Mouse (Mus musculus): Measurements from ENCODE around the gene Cacng8. TPM values are rescaled to one million over a fixed set of nuclear protein-coding genes. Genes with fewer than 3 reads are reported as not detected.

Cacng8 gene
- polyA plus RNA-seq, 1 experiment from 2014 or later: 0.27 TPM

- no peak for ATAC-seq
- H3K27ac ChIP-seq (ENCODE audit: low read depth, low read length): no peak overlapping the region
- no peak overlapping the region for H3K9ac ChIP-seq (ENCODE audit: low read depth, low read length)
- WGBS: 51% methylated on average over 5 of the region's 5 CpGs
- H3K9me3 ChIP-seq (ENCODE audit: control insufficient read depth): no peaks in the 10 kb centered on the region
- no peaks in the 10 kb centered on the region for H3K4me1 ChIP-seq (replicated peaks; ENCODE audit: control insufficient read depth, insufficient read depth, low read length)
- no peak overlapping the region for H3K4me3 ChIP-seq (ENCODE audit: low read depth, low read length)
- H3K4me2 ChIP-seq (replicated peaks; ENCODE audit: low read depth): no peak overlapping the region
- TF ChIP-seq CTCF (IDR thresholded peaks at IDR 0.05; ENCODE audit: low read depth): no peak
- no peaks in the 10 kb centered on the region for H3K27me3 ChIP-seq (replicated peaks; ENCODE audit: control insufficient read depth, insufficient read depth, low read length)
- no peaks in the 10 kb centered on the region for H3K36me3 ChIP-seq (ENCODE audit: control insufficient read depth, insufficient read depth)
These were observed 47.5 kb downstream of the Cacng8 start for GRCm38 (mm10) chr7:3437941-3438340.

- no peaks in the 10 kb centered on the region for H3K4me1 ChIP-seq (replicated peaks; ENCODE audit: control insufficient read depth, insufficient read depth, low read length)
- H3K27me3 ChIP-seq (replicated peaks; ENCODE audit: control insufficient read depth, insufficient read depth, low read length): no peaks in the 10 kb centered on the region
- no peak for ATAC-seq
These were observed 49.5 kb downstream of the Cacng8 start for GRCm38 (mm10) chr7:3439984-3440383.

GRCm38 (mm10) chr7:3440526-3440925 lies 50.0 kb downstream of the Cacng8 start:
- Histone ChIP-seq H3K4me3 (ENCODE audit: low read depth, low read length) (no peak overlapping the region), H3K9ac (ENCODE audit: low read depth, low read length) (no peak overlapping the region), H3K4me2 (replicated peaks; ENCODE audit: low read depth) (no peak overlapping the region), H3K27me3 (replicated peaks; ENCODE audit: control insufficient read depth, insufficient read depth, low read length) (no peaks in the 10 kb centered on the region), H3K27ac (ENCODE audit: low read depth, low read length) (no peak overlapping the region), H3K9me3 (ENCODE audit: control insufficient read depth) (no peaks in the 10 kb centered on the region), H3K4me1 (replicated peaks; ENCODE audit: control insufficient read depth, insufficient read depth, low read length) (no peaks in the 10 kb centered on the region), H3K36me3 (ENCODE audit: control insufficient read depth, insufficient read depth) (no peaks in the 10 kb centered on the region)
- no peak for ATAC-seq
- WGBS: 54% methylated on average over 8 of the region's 8 CpGs
- no peak for TF ChIP-seq CTCF (IDR thresholded peaks at IDR 0.05; ENCODE audit: low read depth)

More at GRCm38 (mm10) chr7:3439984-3440383, 49.5 kb downstream of the Cacng8 start:
- Histone ChIP-seq H3K9me3 (ENCODE audit: control insufficient read depth) (no peaks in the 10 kb centered on the region), H3K9ac (ENCODE audit: low read depth, low read length) (no peak overlapping the region), H3K36me3 (ENCODE audit: control insufficient read depth, insufficient read depth) (no peaks in the 10 kb centered on the region), H3K4me2 (replicated peaks; ENCODE audit: low read depth) (no peak overlapping the region), H3K4me3 (ENCODE audit: low read depth, low read length) (no peak overlapping the region), H3K27ac (ENCODE audit: low read depth, low read length) (no peak overlapping the region)
- 82% methylated on average over 11 of the region's 11 CpGs for WGBS
- no peak for TF ChIP-seq CTCF (IDR thresholded peaks at IDR 0.05; ENCODE audit: low read depth)

GRCm38 (mm10) chr7:3442476-3443062 lies 52.1 kb downstream of the Cacng8 start:
- TF ChIP-seq CTCF (IDR thresholded peaks at IDR 0.05; ENCODE audit: low read depth): no peak
- Histone ChIP-seq H3K9me3 (ENCODE audit: control insufficient read depth) (no peaks in the 10 kb centered on the region), H3K4me1 (replicated peaks; ENCODE audit: control insufficient read depth, insufficient read depth, low read length) (no peaks in the 10 kb centered on the region), H3K36me3 (ENCODE audit: control insufficient read depth, insufficient read depth) (no peaks in the 10 kb centered on the region), H3K9ac (ENCODE audit: low read depth, low read length) (no peak overlapping the region), H3K27me3 (replicated peaks; ENCODE audit: control insufficient read depth, insufficient read depth, low read length) (no peaks in the 10 kb centered on the region), H3K4me3 (ENCODE audit: low read depth, low read length) (no peak overlapping the region), H3K27ac (ENCODE audit: low read depth, low read length) (no peak overlapping the region), H3K4me2 (replicated peaks; ENCODE audit: low read depth) (no peak overlapping the region)
- 85% methylated on average over 10 of the region's 10 CpGs for WGBS
- ATAC-seq: no peak

- H3K27me3 ChIP-seq (replicated peaks; ENCODE audit: control insufficient read depth, insufficient read depth, low read length): no peaks in the 10 kb centered on the region
- WGBS: 71% methylated on average over 3 of the region's 3 CpGs
- H3K36me3 ChIP-seq (ENCODE audit: control insufficient read depth, insufficient read depth): no peaks in the 10 kb centered on the region
- H3K4me1 ChIP-seq (replicated peaks; ENCODE audit: control insufficient read depth, insufficient read depth, low read length): no peaks in the 10 kb centered on the region
- TF ChIP-seq CTCF (IDR thresholded peaks at IDR 0.05; ENCODE audit: low read depth): no peak
- no peaks in the 10 kb centered on the region for H3K9me3 ChIP-seq (ENCODE audit: control insufficient read depth)
- H3K4me2 ChIP-seq (replicated peaks; ENCODE audit: low read depth): no peak overlapping the region
- no peak for ATAC-seq
- H3K27ac ChIP-seq (ENCODE audit: low read depth, low read length): no peak overlapping the region
- H3K4me3 ChIP-seq (ENCODE audit: low read depth, low read length): no peak overlapping the region
- no peak overlapping the region for H3K9ac ChIP-seq (ENCODE audit: low read depth, low read length)
These were observed 54.2 kb downstream of the Cacng8 start for GRCm38 (mm10) chr7:3444678-3445077.

GRCm38 (mm10) chr7:3446584-3446983 lies 56.1 kb downstream of the Cacng8 start:
- 59% methylated on average over 3 of the region's 3 CpGs for WGBS
- H3K27ac ChIP-seq (ENCODE audit: low read depth, low read length): no peak overlapping the region
- no peak overlapping the region for H3K4me3 ChIP-seq (ENCODE audit: low read depth, low read length)
- H3K36me3 ChIP-seq (ENCODE audit: control insufficient read depth, insufficient read depth): no peaks in the 10 kb centered on the region
- TF ChIP-seq CTCF (IDR thresholded peaks at IDR 0.05; ENCODE audit: low read depth): no peak
- no peaks in the 10 kb centered on the region for H3K4me1 ChIP-seq (replicated peaks; ENCODE audit: control insufficient read depth, insufficient read depth, low read length)
- H3K27me3 ChIP-seq (replicated peaks; ENCODE audit: control insufficient read depth, insufficient read depth, low read length): no peaks in the 10 kb centered on the region
- H3K9ac ChIP-seq (ENCODE audit: low read depth, low read length): no peak overlapping the region
- no peaks in the 10 kb centered on the region for H3K9me3 ChIP-seq (ENCODE audit: control insufficient read depth)
- no peak for ATAC-seq
- H3K4me2 ChIP-seq (replicated peaks; ENCODE audit: low read depth): no peak overlapping the region

- no peak for TF ChIP-seq CTCF (IDR thresholded peaks at IDR 0.05; ENCODE audit: low read depth)
- Histone ChIP-seq H3K36me3 (ENCODE audit: control insufficient read depth, insufficient read depth) (no peaks in the 10 kb centered on the region), H3K4me3 (ENCODE audit: low read depth, low read length) (no peak overlapping the region), H3K9ac (ENCODE audit: low read depth, low read length) (no peak overlapping the region), H3K4me1 (replicated peaks; ENCODE audit: control insufficient read depth, insufficient read depth, low read length) (no peaks in the 10 kb centered on the region), H3K27ac (ENCODE audit: low read depth, low read length) (no peak overlapping the region), H3K27me3 (replicated peaks; ENCODE audit: control insufficient read depth, insufficient read depth, low read length) (no peaks in the 10 kb centered on the region), H3K9me3 (ENCODE audit: control insufficient read depth) (no peaks in the 10 kb centered on the region), H3K4me2 (replicated peaks; ENCODE audit: low read depth) (no peak overlapping the region)
- 76% methylated on average over 4 of the region's 4 CpGs for WGBS
- ATAC-seq: no peak
These were observed 56.5 kb downstream of the Cacng8 start for GRCm38 (mm10) chr7:3447026-3447425.

Measured in intestine, postnatal 0 days (tissue).